Mouse (Mus musculus): ENCODE measurements around the gene Slc1a5.

DNA sequence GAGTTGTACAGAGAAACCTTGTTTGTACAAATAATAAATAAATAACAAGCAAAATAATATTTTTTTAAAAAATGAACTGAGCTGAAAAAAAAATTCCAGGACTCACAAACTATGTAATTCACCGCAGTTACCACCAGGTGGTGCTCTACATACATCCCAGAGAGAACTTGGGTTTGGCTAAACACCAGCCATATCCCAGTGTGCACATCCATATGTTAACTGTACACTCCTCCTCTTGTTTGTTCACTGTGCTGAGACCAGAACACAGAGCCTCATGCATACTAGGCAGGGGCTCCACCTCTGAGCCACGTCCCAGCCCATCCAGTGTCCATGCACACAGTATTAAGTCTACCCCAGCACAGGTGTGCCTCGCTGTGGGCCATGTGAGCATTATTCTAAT lies 35.0 kb upstream of the Slc1a5 start:
- TF ChIP-seq CTCF (IDR thresholded peaks at IDR 0.05; ENCODE audit: low read depth) (peak; percentile 84), EP300 (IDR thresholded peaks at IDR 0.05; ENCODE audit: low read depth) (no peak)

All from heart, postnatal 0 days (tissue).